Mouse (Mus musculus) MEL (cell line): ENCODE measurements around the gene Styx. TPM values are rescaled to one million over a fixed set of nuclear protein-coding genes. Genes with fewer than 3 reads are reported as not detected.
A peak's percentile ranks its signal among the peaks of the same experiment; 100 is the strongest.

ENCODE experiments used
- DNase-seq: peaks from one replicate; pipeline ENCODE4 v3.0.0; 2011; ENCODE audit warnings: low read depth, low spot score
- H3K27ac ChIP-seq: 2 replicates; pipeline ENCODE4 v1.5.1; 2012; ENCODE audit warnings: low read depth, mild to moderate bottlenecking, control low read depth, low read length, moderate library complexity; ENCODE audit not compliant: control insufficient read depth
- H3K27me3 ChIP-seq, 2 experiments: fragments of 150-350 bp in 1 of 2; sonication (generic) in 1 of 2; 2 replicates each; pipeline ENCODE4 v1.6.1; 2012; ENCODE audit warnings: low read length in 2 of 2, mild to moderate bottlenecking in 2 of 2, improper control_type of control experiment in 1 of 2, moderate library complexity in 1 of 2; ENCODE audit not compliant: insufficient read depth in 2 of 2, control insufficient read depth in 1 of 2
- H3K36me3 ChIP-seq, 2 experiments: 2 replicates each; pipeline ENCODE4 v1.6.1; 2012 to 2014; ENCODE audit warnings: low read length in 2 of 2, improper control_type of control experiment in 1 of 2, inconsistent platforms in 1 of 2, mild to moderate bottlenecking in 1 of 2; ENCODE audit not compliant: insufficient read depth in 2 of 2, control insufficient read depth in 1 of 2
- H3K4me1 ChIP-seq, 2 experiments: fragments of 150-350 bp in 1 of 2; sonication (generic) in 1 of 2; 2 replicates each; pipeline ENCODE4 v1.6.1; 2012; ENCODE audit warnings: low read length in 2 of 2, improper control_type of control experiment in 1 of 2, mild to moderate bottlenecking in 1 of 2; ENCODE audit not compliant: insufficient read depth in 2 of 2, control insufficient read depth in 1 of 2
- H3K4me3 ChIP-seq, 2 experiments: fragments of 150-350 bp in 1 of 2; sonication (generic) in 1 of 2; 2 replicates each; pipeline ENCODE4 v1.5.1; 2012; ENCODE audit warnings: low read depth in 2 of 2, low read length in 2 of 2, mild to moderate bottlenecking in 2 of 2, moderate library complexity in 2 of 2, control low read depth in 1 of 2, improper control_type of control experiment in 1 of 2; ENCODE audit not compliant: control insufficient read depth in 1 of 2, insufficient read depth in 1 of 2
- H3K79me2 ChIP-seq: 2 replicates; pipeline ENCODE4 v1.6.1; 2012; ENCODE audit warnings: mild to moderate bottlenecking, low read length, moderate library complexity; ENCODE audit not compliant: control insufficient read depth, poor library complexity, insufficient read depth
- H3K9ac ChIP-seq: 2 replicates; pipeline ENCODE4 v1.6.1; 2012; ENCODE audit warnings: low read depth, mild to moderate bottlenecking, control low read depth, low read length, moderate library complexity; ENCODE audit not compliant: control insufficient read depth, poor library complexity, severe bottlenecking
- H3K9me3 ChIP-seq: fragments of 150-350 bp; sonication (generic); replicated peaks from 2 replicates; pipeline ENCODE4 v1.6.1; 2012; ENCODE audit warnings: mild to moderate bottlenecking, low read length, improper control_type of control experiment, moderate library complexity; ENCODE audit not compliant: insufficient read depth
- BHLHE40 ChIP-seq: IDR thresholded peaks from 2 replicates; pipeline ENCODE4 v1.6.1; 2012; ENCODE audit warnings: low read depth, mild to moderate bottlenecking, inconsistent platforms, low read length, improper control_type of control experiment, borderline replicate concordance
- CHD1 ChIP-seq: IDR thresholded peaks from 2 replicates; pipeline ENCODE4 v1.6.1; 2012; ENCODE audit warnings: low read depth, mild to moderate bottlenecking, inconsistent platforms, low read length, improper control_type of control experiment
- CHD2 ChIP-seq: IDR thresholded peaks from 2 replicates; pipeline ENCODE4 v1.6.1; 2011; ENCODE audit warnings: low read length, improper control_type of control experiment
- CTCF ChIP-seq, 3 experiments: IDR thresholded peaks in 2 of 3; conservative IDR thresholded peaks in 1 of 3; 2 replicates each; pipeline ENCODE4 v1.5.1; 2011 to 2012; ENCODE audit warnings: low read length in 3 of 3, low read depth in 2 of 3, mild to moderate bottlenecking in 2 of 3, improper control_type of control experiment in 1 of 3, inconsistent platforms in 1 of 3, mixed read lengths in 1 of 3, moderate library complexity in 1 of 3; ENCODE audit not compliant: control insufficient read depth in 1 of 3, insufficient read depth in 1 of 3, poor library complexity in 1 of 3, severe bottlenecking in 1 of 3
- E2F4 ChIP-seq: IDR thresholded peaks from 2 replicates; pipeline ENCODE4 v1.6.1; 2011; ENCODE audit warnings: low read depth, low read length, improper control_type of control experiment, borderline replicate concordance
- ELF1 ChIP-seq: IDR thresholded peaks from 2 replicates; pipeline ENCODE4 v1.6.1; 2014; ENCODE audit warnings: low read depth, mild to moderate bottlenecking, inconsistent platforms, low read length, improper control_type of control experiment, moderate library complexity
- EP300 ChIP-seq, 2 experiments: IDR thresholded peaks; 2 replicates each; pipeline ENCODE4 v1.6.1; 2011; ENCODE audit warnings: improper control_type of control experiment in 2 of 2, low read length in 2 of 2, low read depth in 1 of 2, mild to moderate bottlenecking in 1 of 2
- ETS1 ChIP-seq: IDR thresholded peaks from 2 replicates; pipeline ENCODE4 v1.6.1; 2012; ENCODE audit warnings: low read depth, mild to moderate bottlenecking, inconsistent platforms, low read length, improper control_type of control experiment, moderate library complexity
- GABPA ChIP-seq: IDR thresholded peaks from 2 replicates; pipeline ENCODE4 v1.6.1; 2012; ENCODE audit warnings: low read depth, mild to moderate bottlenecking, inconsistent platforms, low read length, improper control_type of control experiment, moderate library complexity
- HCFC1 ChIP-seq: IDR thresholded peaks from 2 replicates; pipeline ENCODE4 v1.6.1; 2012; ENCODE audit warnings: low read depth, mild to moderate bottlenecking, inconsistent platforms, low read length, improper control_type of control experiment, moderate library complexity
- JUND ChIP-seq: IDR thresholded peaks from 2 replicates; pipeline ENCODE4 v1.6.1; 2011; ENCODE audit warnings: low read depth, mild to moderate bottlenecking, improper control_type of control experiment, low read length
- KAT2A ChIP-seq: conservative IDR thresholded peaks from 2 replicates; pipeline ENCODE4 v1.6.1; 2012; ENCODE audit warnings: low read depth, low read length, improper control_type of control experiment, inconsistent platforms
- MAFK ChIP-seq: IDR thresholded peaks from 2 replicates; pipeline ENCODE4 v1.6.1; 2011; ENCODE audit warnings: low read depth, mild to moderate bottlenecking, low read length, improper control_type of control experiment, borderline replicate concordance
- MAX ChIP-seq: IDR thresholded peaks from 2 replicates; pipeline ENCODE4 v1.6.1; 2011; ENCODE audit warnings: low read length, improper control_type of control experiment
- MAZ ChIP-seq: IDR thresholded peaks from 2 replicates; pipeline ENCODE4 v1.6.1; 2012; ENCODE audit warnings: low read depth, mild to moderate bottlenecking, inconsistent platforms, low read length, improper control_type of control experiment
- MXI1 ChIP-seq: IDR thresholded peaks from 2 replicates; pipeline ENCODE4 v1.6.1; 2011; ENCODE audit warnings: mild to moderate bottlenecking, low read depth, low read length, improper control_type of control experiment
- MYB ChIP-seq: IDR thresholded peaks from 2 replicates; pipeline ENCODE4 v1.6.1; 2011; ENCODE audit warnings: mild to moderate bottlenecking, low read depth, low read length, improper control_type of control experiment
- MYC ChIP-seq: IDR thresholded peaks from 2 replicates; pipeline ENCODE4 v1.6.1; 2011; ENCODE audit warnings: low read depth, mild to moderate bottlenecking, low read length, improper control_type of control experiment, moderate library complexity
- NELFE ChIP-seq: IDR thresholded peaks from 2 replicates; pipeline ENCODE4 v1.6.1; 2011; ENCODE audit warnings: low read depth, low read length, improper control_type of control experiment
- NRF1 ChIP-seq: IDR thresholded peaks from 2 replicates; pipeline ENCODE4 v1.6.1; 2014; ENCODE audit warnings: low read depth, mild to moderate bottlenecking, inconsistent platforms, low read length, improper control_type of control experiment, moderate library complexity; ENCODE audit not compliant: poor library complexity, insufficient read depth, severe bottlenecking
- POLR2A ChIP-seq, 2 experiments: IDR thresholded peaks; 2 replicates each; pipeline ENCODE4 v1.6.1; 2011 to 2012; ENCODE audit warnings: low read length in 2 of 2, mild to moderate bottlenecking in 2 of 2, control low read depth in 1 of 2, improper control_type of control experiment in 1 of 2, low read depth in 1 of 2, moderate library complexity in 1 of 2; ENCODE audit not compliant: control insufficient read depth in 1 of 2, insufficient read depth in 1 of 2, poor library complexity in 1 of 2
- POLR2AphosphoS2 ChIP-seq: IDR thresholded peaks from 2 replicates; pipeline ENCODE4 v1.6.1; 2011; ENCODE audit warnings: low read length, improper control_type of control experiment
- RAD21 ChIP-seq: IDR thresholded peaks from 2 replicates; pipeline ENCODE4 v1.6.1; 2011; ENCODE audit warnings: mild to moderate bottlenecking, low read depth, low read length, improper control_type of control experiment
- RCOR1 ChIP-seq: IDR thresholded peaks from 2 replicates; pipeline ENCODE4 v1.6.1; 2012; ENCODE audit warnings: low read depth, mild to moderate bottlenecking, inconsistent platforms, low read length, improper control_type of control experiment
- SIN3A ChIP-seq: IDR thresholded peaks from 2 replicates; pipeline ENCODE4 v1.6.1; 2012; ENCODE audit warnings: low read length, improper control_type of control experiment, inconsistent platforms
- SMC3 ChIP-seq: IDR thresholded peaks from 2 replicates; pipeline ENCODE4 v1.6.1; 2011; ENCODE audit warnings: low read depth, low read length, improper control_type of control experiment
- TBP ChIP-seq: IDR thresholded peaks from 2 replicates; pipeline ENCODE4 v1.8.0; 2011; ENCODE audit warnings: low read depth, low read length, improper control_type of control experiment
- TCF12 ChIP-seq: IDR thresholded peaks from 2 replicates; pipeline ENCODE4 v1.6.1; 2014; ENCODE audit warnings: low read depth, mild to moderate bottlenecking, inconsistent platforms, low read length, improper control_type of control experiment, moderate library complexity
- UBTF ChIP-seq: IDR thresholded peaks from 2 replicates; pipeline ENCODE4 v1.6.1; 2012; ENCODE audit warnings: low read depth, mild to moderate bottlenecking, inconsistent platforms, low read length, improper control_type of control experiment, moderate library complexity, borderline replicate concordance; ENCODE audit not compliant: insufficient read depth
- USF1 ChIP-seq: IDR thresholded peaks from 2 replicates; pipeline ENCODE4 v1.6.1; 2014; ENCODE audit warnings: low read depth, mild to moderate bottlenecking, inconsistent platforms, low read length, improper control_type of control experiment, moderate library complexity
- USF2 ChIP-seq, 2 experiments: IDR thresholded peaks; 2 replicates each; pipeline ENCODE4 v1.6.1; 2011 to 2012; ENCODE audit warnings: improper control_type of control experiment in 2 of 2, low read length in 2 of 2, borderline replicate concordance in 1 of 2, inconsistent platforms in 1 of 2, low read depth in 1 of 2, mild to moderate bottlenecking in 1 of 2; ENCODE audit not compliant: insufficient read depth in 1 of 2
- ZC3H11A ChIP-seq: IDR thresholded peaks from 2 replicates; pipeline ENCODE4 v1.6.1; 2012; ENCODE audit warnings: low read depth, mild to moderate bottlenecking, inconsistent platforms, low read length, improper control_type of control experiment
- ZMIZ1 ChIP-seq: IDR thresholded peaks from 2 replicates; pipeline ENCODE4 v1.6.1; 2012; ENCODE audit warnings: low read depth, mild to moderate bottlenecking, inconsistent platforms, low read length, improper control_type of control experiment, moderate library complexity
- ZNF384 ChIP-seq: IDR thresholded peaks from 2 replicates; pipeline ENCODE4 v1.6.1; 2012; ENCODE audit warnings: low read depth, mild to moderate bottlenecking, inconsistent platforms, low read length, improper control_type of control experiment
- polyA plus RNA-seq, 2 experiments: library from polyadenylated mRNA; stranded (reverse) in 1 of 2; unstranded in 1 of 2; fragments of >175 nt in 1 of 2; fragments of >200 nt in 1 of 2; gene quantifications; 2 replicates each; pipeline versions ENCODE4 v1.2.1 to v1.2.4; 2012; ENCODE audit warnings: low replicate concordance in 2 of 2, low read depth in 1 of 2; ENCODE audit not compliant: insufficient read length in 2 of 2, insufficient read depth in 1 of 2, missing spikeins in 1 of 2
- total RNA-seq: library from RNA; depleted of rRNA; stranded (reverse); fragments of 300-350 nt; gene quantifications from 2 replicates; pipeline ENCODE4 v1.2.3, GENCODE M21; 2012

Gene Styx
- total and polyA plus RNA-seq, 3 experiments: 18.0 to 27.2 TPM; not detected in 1

DNA sequence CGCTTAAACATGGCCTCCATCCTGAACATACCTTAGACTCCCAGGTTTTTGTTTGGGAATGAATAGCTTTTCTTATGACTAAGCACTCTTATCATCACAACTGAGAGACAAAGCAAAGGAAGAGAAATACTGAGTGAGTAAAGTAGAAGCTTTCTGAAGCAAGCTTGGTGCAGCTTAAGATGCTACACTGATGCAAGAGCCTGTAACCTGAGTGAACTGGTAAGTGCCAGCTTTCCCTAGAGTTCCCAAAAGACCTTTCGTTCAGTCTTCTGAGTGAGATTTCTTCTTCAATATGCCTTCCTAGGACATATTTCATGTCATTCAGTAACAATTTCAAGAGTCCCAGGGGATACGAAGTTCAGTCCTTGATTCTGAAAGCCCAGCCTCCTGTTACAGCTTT, 29.8 kb upstream of the Styx start:
- no peaks in the 10 kb centered on the region for H3K9me3 ChIP-seq
- TF ChIP-seq RAD21 (no peak), ZMIZ1 (no peak), KAT2A (peak; percentile 56), NRF1 (no peak), TBP (no peak), MAFK (peak; percentile 22; the same call in 1 of the 2 replicates), E2F4 (no peak), RCOR1 (peak; percentile 40), NELFE (no peak; the same call in none of the 2 replicates), CTCF (IDR thresholded peaks at IDR 0.05 in 2 of 3, conservative IDR thresholded peaks at IDR 0.05 in 1 of 3; ENCODE audit: control insufficient read depth in 1 of 3, insufficient read depth in 1 of 3, low read depth in 2 of 3, low read length in 3 of 3, poor library complexity in 1 of 3, severe bottlenecking in 1 of 3) (no peak), CHD1 (peak; percentile 94; the same call in 1 of the 2 replicates), TCF12 (peak; percentile 43), ELF1 (0 out of 2 replicates have a peak, but pooled peaks have one; percentile 23), POLR2AphosphoS2 (no peak; the same call in 1 of the 2 replicates), MYB (no peak), POLR2A (IDR thresholded peaks at IDR 0.05; ENCODE audit: control insufficient read depth in 1 of 2, insufficient read depth in 1 of 2, low read depth in 1 of 2, low read length in 2 of 2, poor library complexity in 1 of 2) (no peak), JUND (no peak), HCFC1 (no peak), ZC3H11A (no peak), MXI1 (0 out of 2 replicates have a peak, but pooled peaks have one; percentile 20), MYC (0 out of 2 replicates have a peak, but pooled peaks have one; percentile 10), UBTF (no peak), SIN3A (no peak), BHLHE40 (no peak), CHD2 (no peak), EP300 (IDR thresholded peaks at IDR 0.05; ENCODE audit: low read depth in 1 of 2, low read length in 2 of 2) (peak; percentile 46 to 66; a peak in 3 of 4 replicates), GABPA (peak; percentile 54; the same call in 1 of the 2 replicates), ZNF384 (no peak), MAZ (0 out of 2 replicates have a peak, but pooled peaks have one; percentile 36), ETS1 (peak; percentile 76), MAX (no peak), SMC3 (no peak), USF1 (no peak), USF2 (IDR thresholded peaks at IDR 0.05; ENCODE audit: borderline replicate concordance in 1 of 2, insufficient read depth in 1 of 2, low read depth in 1 of 2, low read length in 2 of 2) (no peak)
- TF ChIP-seq, all 39 proteins: peak for 12
- Histone ChIP-seq H3K27ac (peak overlapping the region; percentile 100), H3K4me1 (peaks cover 29 to 32% of the 10 kb centered on the region in 2 experiments), H3K36me3 (peaks cover 0 to 52% of the 10 kb centered on the region in 2 experiments; a peak in 3 of 4 replicates), H3K9ac (peak overlapping the region; percentile 79), H3K79me2 (peaks cover 24% of the 10 kb centered on the region), H3K4me3 (peak overlapping the region in 1 of 2 experiments; percentile 19; a peak in 2 of 4 replicates), H3K27me3 (no peaks in the 10 kb centered on the region)
- peak; percentile 88 for DNase-seq
